Mouse (Mus musculus) left cerebral cortex, postnatal 25 days (tissue): ENCODE measurements around the gene Casz1. TPM values are rescaled to one million over a fixed set of nuclear protein-coding genes. Genes with fewer than 3 reads are reported as not detected.
A peak's percentile ranks its signal among the peaks of the same experiment; 100 is the strongest.

ENCODE experiments used
- DNase-seq, 2 experiments: peaks; one replicate each; pipeline ENCODE4 v3.0.0; 2022; ENCODE audit warnings: low spot score in 2 of 2, mixed read lengths in 1 of 2
- intact Hi-C: fragments of 180-260 bp; cut with DNase I; formaldehyde crosslinking; loops from one replicate; pipeline ENCODE4 v1.15.1; 2025
- total RNA-seq, 2 experiments: library from RNA; stranded (reverse); gene quantifications; 2 replicates each; pipeline ENCODE4 v1.2.3; 2021

Casz1 gene
- total RNA-seq, 2 experiments from 2014 or later: 0.94 to 1.8 TPM

DNA sequence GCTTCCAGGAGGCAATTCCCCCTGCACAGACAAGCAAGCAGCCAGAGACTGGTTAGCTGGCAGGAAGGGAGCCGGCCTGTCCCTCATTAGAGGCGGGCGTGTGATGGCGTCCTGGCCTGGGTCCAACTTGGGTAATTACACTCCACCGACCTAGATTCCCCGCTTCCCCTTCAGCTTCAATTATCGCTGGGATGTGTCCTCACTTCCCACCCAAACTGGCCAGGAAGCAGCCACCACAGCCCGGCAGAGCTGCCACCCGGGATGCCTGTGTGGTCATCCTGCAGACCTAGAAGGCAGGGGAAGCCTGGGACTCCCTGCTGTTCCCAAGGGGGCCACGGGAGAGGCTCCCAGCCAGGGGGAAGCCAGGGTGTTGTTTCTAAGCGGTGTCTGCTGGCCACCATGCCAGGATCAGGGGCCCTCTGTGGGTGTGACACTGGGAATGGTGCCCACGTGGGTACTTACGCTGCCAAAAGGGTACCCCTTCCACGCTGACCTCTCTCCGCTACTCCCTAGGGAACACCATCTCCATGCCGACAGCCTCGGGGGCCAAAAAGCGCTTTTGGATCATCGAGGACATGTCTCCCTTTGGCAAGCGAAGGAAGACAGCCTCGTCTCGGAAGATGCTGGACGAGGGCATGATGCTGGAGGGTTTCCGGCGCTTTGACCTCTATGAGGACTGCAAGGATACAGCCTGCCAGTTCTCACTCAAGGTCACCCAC is 146.9 kb downstream of the Casz1 start:
- intact Hi-C loops: no loop called here
- DNase-seq: peak; percentile 53 to 70

DNA sequence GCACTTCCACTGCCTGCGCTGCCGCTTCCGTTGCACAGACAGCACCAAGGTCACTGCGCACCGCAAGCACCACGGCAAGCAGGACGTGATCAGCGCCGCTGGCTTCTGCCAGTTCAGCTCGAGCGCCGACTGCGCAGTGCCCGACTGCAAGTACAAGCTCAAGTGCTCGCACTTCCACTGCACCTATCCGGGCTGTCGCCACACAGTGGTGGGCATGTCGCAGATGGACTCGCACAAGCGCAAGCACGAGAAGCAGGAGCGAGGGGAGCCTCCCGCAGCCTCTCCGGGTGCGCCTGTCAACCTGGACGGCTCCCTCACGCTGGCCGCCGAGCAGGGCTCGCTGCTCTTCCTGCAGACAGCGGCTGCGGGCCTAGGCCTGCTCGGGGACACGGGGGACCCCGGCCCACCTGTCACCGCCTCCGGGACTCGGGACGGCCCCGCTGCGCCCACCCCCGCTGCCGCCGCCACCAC is 147.6 kb downstream of the Casz1 start:
- DNase-seq: peak; percentile 54 to 61
- intact Hi-C loops: no loop called here

DNA sequence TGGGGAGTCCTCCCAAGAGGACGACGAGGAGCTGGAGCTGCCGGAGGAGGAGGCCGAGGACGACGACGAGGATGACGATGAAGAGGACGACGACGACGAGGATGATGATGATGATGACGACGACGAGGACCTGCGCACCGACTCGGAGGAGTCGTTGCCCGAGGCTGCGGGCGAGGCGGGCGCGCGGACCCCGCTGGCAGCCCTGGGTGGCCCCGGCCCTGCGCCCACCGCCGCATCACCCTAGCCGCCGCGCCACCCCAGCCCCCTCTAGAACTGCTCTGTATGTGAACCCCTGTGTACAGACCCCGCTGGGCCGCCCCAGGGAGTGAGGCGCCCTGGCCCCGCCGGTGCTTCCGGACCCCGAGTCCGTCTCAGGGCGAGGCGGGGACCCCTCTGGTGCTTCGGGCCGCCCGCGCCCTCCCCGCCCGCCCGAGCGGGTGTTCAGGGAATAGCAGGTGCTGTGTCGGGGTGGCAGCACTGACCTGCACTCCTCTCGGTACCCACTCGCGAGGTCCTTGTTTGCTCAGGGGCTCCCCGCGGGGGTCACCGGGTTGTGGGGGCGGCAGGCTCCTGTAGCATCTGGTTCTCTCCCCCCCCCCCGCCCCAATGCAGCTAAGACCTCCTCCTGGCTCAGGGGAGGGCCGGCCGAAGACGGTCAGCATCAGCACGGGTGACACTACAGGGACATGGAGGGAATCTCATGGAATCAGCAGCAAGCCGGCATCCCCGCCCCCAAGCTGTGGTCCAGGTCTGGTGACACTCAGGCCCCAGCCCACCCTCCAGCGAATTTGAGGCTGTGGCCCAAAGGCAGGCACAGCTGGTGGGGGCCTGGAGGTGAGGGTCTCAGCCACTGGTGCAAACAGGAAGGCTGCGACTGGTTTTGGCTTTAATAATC is 148.3 kb downstream of the Casz1 start:
- intact Hi-C loops: no loop called here
- peak; percentile 54 to 64 for DNase-seq

DNA sequence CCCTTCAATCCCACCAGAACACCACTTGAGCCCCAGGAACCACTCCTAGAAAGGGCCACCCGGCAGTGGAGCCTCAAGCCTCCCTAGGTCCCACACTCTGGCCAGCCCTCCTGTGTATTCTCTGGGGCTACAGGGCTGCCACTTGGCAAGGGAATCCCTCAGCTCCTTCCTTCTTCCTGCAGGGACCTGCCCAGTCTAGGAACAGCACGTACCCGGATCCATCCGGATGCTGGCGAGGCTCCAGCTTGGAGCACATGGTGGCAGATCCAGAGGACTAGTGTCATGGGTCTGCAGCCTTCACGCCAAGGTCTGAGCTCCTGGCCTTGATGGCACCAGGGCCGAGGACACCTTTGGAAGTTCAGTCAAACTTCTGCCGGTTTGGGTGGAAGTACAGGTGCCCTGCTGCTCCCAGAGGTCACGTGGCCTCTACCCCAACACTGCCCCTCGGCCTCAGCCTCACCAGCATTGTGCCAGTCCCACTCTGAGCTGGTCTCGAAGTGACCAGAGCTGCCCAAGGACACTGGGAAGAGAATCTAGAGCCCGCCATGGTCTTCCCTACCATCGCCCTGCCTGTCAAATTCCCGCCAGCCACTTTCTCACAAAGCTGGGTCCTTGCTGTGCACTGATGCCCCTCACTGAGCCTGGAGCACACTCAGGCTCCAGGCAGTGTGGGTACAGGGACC is 151.0 kb downstream of the Casz1 start:
- no peak for DNase-seq
- intact Hi-C loops: no loop called here

GRCm38 (mm10) chr4:148960011-148960410 is 155.8 kb downstream of the Casz1 start:
- no peak for DNase-seq
- intact Hi-C loops: no loop called here

DNA sequence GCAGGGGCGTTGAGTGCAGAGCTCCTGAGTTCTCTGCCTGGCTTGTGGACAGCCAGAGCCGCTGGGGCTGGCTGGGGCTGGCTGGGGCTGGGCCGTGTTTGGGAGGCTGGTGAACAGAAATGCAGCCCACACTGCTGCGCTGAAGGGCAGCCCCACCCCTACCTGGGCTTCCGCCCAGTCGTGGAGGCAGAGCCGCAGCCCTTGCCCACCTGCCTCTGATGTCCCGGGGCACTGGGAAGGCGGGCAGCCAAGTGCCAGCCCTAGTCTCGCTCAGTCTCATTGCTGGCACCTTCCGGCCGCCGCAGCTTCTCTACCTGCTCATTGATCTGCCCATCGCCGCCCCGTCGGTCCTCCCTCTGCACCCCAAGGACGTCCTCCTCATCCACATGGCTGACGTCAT is 156.9 kb downstream of the Casz1 start:
- intact Hi-C loops: no loop called here

DNA sequence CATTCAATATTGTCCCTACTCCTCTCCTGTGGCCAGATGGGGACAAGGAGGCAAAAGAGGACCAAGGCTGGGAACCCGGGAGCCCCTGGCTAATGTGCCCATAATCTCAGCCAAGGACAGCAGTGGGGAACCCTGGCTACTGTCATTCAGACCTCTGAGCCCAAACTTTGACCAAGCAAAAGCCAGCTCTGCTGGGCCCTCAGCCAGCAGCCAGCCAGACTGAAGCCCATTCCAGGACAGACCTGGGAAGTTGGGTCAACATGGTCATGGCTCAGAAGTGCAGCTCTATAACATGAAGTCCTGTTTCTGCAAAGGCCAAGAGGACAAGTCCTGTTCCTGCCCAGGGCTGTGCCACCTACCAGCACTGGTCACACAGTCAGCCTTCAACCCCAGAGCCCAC is 157.9 kb downstream of the Casz1 start:
- no peak for DNase-seq
- intact Hi-C loops: no loop called here

More for the DNA sequence above, 156.9 kb downstream of the Casz1 start:
- no peak for DNase-seq

GRCm38 (mm10) chr4:148964541-148965310 is 160.5 kb downstream of the Casz1 start:
- intact Hi-C loops: no loop called here
- no peak for DNase-seq

DNA sequence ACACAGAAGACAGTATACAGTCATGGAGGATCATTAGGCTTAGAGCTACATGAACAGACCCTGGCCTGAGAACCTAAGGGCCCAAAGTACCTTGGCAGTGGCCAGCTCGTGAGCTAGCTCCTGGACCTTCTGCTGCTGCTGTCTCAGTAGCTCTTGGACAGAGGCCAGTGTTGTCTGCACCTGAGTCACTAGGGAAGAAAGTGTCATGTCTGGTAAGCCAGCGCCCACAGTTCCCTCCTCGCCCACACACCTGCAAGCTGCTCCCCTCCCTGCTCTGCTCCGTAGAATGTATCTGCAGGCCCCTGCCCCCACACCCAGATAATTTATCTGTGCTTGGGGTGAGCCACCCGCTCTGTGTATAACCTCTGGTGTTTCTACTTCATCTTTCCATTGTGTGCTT is 161.9 kb downstream of the Casz1 start:
- DNase-seq: peak in 1 of 2 experiments; percentile 81
- intact Hi-C loops: no loop called here

GRCm38 (mm10) chr4:148968859-148969258 is 164.6 kb downstream of the Casz1 start:
- intact Hi-C loops: no loop called here
- no peak for DNase-seq

- no peak for DNase-seq
- intact Hi-C loops: no loop called here
Measured at GRCm38 (mm10) chr4:148969610-148970009, 165.4 kb downstream of the Casz1 start.

DNA sequence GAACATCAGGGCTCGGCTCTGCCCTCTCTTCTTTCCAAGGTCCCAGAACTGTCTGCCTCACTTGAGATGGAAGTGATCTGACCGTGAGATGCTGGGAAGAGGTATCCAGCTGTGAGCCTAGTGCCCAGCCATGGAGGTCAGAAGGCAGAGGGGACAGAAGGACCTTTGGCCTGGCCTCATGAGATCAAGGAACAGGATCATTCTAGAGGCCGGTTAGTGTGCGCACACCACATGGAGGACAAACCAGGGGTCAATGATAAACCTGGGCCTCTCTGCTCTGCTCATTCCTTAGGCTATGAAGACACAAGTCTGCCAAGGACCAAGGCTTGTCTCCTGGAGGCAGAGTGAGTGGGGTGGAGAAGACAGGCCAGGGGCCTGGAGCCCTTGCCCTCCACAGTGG is 166.5 kb downstream of the Casz1 start:
- intact Hi-C loops: no loop called here
- DNase-seq: no peak

- no peak for DNase-seq
- intact Hi-C loops: no loop called here
Measured at GRCm38 (mm10) chr4:148971613-148972242, 167.5 kb downstream of the Casz1 start.

GRCm38 (mm10) chr4:148972707-148973106 is 168.5 kb downstream of the Casz1 start:
- intact Hi-C loops: no loop called here
- no peak for DNase-seq

- intact Hi-C loops: no loop called here
- no peak for DNase-seq
Measured at GRCm38 (mm10) chr4:148973387-148973786, 169.2 kb downstream of the Casz1 start.

DNA sequence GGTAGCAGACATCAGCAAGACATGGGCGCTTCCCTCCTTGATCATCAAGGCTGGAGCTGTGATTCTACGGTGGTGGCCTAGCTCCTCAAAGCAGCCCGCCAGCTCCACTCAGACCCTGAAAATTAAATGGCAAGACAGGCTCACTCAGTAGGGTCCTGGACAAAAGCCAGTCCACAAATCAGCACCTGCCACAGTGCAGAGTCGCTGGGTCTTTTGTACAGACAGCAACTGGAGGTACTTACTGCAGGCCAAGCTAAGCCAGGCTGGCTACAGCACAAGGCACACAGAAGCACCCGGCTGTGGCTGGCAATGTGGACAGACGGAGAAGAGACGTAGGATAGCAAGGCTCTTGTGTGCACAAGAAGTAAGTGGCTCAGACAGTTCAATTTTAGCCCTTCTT is 170.6 kb downstream of the Casz1 start:
- intact Hi-C loops: no loop called here
- DNase-seq: no peak

DNA sequence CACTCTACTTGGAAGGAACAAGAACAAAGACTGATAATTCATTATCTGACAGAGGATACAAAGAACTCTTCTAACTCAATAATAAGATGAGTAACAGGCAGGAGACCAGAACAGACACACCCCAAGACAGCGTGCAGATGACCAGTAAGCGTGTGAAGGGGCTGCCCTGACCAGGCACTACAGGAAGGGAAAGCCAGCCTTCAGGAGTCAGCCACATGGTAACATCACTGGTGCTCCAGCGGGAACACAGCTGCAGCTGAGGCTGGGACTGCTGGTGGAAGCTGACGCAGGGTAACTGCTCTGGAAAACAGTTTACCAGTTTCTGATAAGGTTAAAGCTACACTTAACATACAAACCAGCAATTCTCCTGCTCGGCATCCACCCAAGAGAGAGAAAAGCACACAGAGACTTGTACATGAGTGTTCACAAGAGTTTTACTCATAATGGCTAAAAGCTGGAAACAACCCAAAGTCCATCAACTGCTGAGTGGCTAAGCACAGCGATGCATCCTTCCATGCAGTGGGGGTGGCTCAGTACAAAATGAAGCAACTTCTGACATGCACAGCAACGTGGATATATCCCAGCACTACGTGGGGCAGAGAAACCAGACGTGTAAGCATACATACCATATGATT is 174.1 kb downstream of the Casz1 start:
- intact Hi-C loops: no loop called here
- DNase-seq: no peak

DNA sequence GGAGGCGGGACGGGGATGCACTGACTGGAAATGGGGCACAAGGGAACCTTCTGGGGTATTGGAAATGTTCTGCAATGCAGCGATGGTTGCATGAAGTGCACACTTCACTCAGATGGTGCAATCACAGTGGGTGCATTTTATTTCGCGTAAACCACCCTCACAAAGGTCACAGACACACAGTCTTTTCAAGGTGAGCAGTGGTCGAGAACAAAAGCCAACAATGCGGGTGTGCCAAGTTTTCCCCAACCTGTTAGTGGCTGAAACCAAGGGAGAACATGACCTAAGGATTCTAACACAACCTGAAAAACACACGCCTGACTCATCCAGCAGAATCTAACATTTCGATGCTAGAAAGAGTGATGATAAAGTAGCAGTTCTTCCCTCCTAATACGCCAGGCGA is 174.7 kb downstream of the Casz1 start:
- intact Hi-C loops: no loop called here
- no peak for DNase-seq

- intact Hi-C loops: loop anchor here (5.0 kb wide), 1 partner anchor 57 kb away; no protein-coding TSS in a partner anchor
- no peak for DNase-seq
Measured at GRCm38 (mm10) chr4:148979837-148980236, 175.6 kb downstream of the Casz1 start.
